In the genomic region with DNA sequence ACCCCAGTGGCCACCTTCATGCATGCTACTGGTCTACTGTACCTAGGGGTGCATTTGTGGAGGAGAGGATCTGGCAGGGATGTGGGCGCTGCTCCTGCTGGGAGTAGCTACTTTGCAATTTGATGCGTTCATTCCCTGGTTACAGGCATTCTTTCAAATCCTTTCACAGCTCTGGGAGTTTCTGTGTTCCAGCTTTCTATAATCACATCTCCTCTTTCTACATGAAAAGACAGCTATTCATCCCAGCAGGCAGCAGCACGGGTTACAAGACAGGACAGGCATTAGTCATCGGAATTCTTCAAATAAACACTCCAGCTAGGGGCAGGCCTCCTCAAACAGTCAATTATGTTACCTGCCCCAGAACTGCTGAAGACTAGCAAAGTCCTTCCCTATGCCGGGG, we compare ENCODE assay signal across 13 mouse cellular contexts. TPM values are rescaled to one million over a fixed set of nuclear protein-coding genes. Genes with fewer than 3 reads are reported as not detected.
DNase-seq lines count a peak whose midpoint lies in the region; ATAC-seq lines count a peak whose summit lies in the region.
"Had no signal": no experiment of that assay in that cellular context is flagged by ENCODE, and none has a peak within 500 bp of the region (broad histone marks: within the 10 kb centered on the region; RNA-seq: fewer than 3 reads in every experiment).

No protein-coding gene starts in this region.

- H3K9ac ChIP-seq in forebrain, embryonic 13.5 days: no peak overlapping the region
- H3K9ac ChIP-seq: hindbrain, embryonic 15.5 days had no signal

- peaks cover 34% of the 10 kb centered on the region for H3K36me3 ChIP-seq in forebrain, embryonic 13.5 days (ENCODE audit: poor library complexity, severe bottlenecking)

- no peaks in the 10 kb centered on the region for H3K9me3 ChIP-seq in forebrain, embryonic 13.5 days (replicated peaks)
- H3K9me3 ChIP-seq: hindbrain, embryonic 15.5 days; limb, embryonic 13.5 days had no signal

- ATAC-seq in frontal cortex, adult (ENCODE audit: low TSS enrichment): peak; percentile 88
- no peak for ATAC-seq in forebrain, embryonic 13.5 days
- ATAC-seq in activated CD4-positive, CD25-positive, alpha-beta regulatory T cell, adult 4 months: no peak

- peak overlapping the region; percentile 22; the same call in 1 of the 2 replicates for H3K4me2 ChIP-seq in forebrain, embryonic 13.5 days
- H3K4me2 ChIP-seq: hindbrain, embryonic 15.5 days; limb, embryonic 13.5 days had no signal

- H3K4me1 ChIP-seq in forebrain, embryonic 13.5 days: peaks cover 25% of the 10 kb centered on the region

- 28% methylated on average over 5 of the region's 5 CpGs for WGBS in forebrain, embryonic 13.5 days

- no peaks in the 10 kb centered on the region for H3K27me3 ChIP-seq in forebrain, embryonic 13.5 days
- H3K27me3 ChIP-seq: hindbrain, embryonic 15.5 days; limb, embryonic 13.5 days had no signal

- no peak overlapping the region for H3K4me3 ChIP-seq in forebrain, embryonic 13.5 days
- H3K4me3 ChIP-seq: hindbrain, embryonic 15.5 days; limb, embryonic 13.5 days had no signal

- no peak for DNase-seq in frontal cortex, postnatal 10 days (ENCODE audit: low spot score in 2 of 2)
- DNase-seq in layer of hippocampus, postnatal 14 days (ENCODE audit: low spot score in 2 of 2): peak; percentile 20 to 35
- no peak for DNase-seq in layer of hippocampus, adult 8-10 months (ENCODE audit: low spot score in 2 of 2)
- peak; percentile 80 for DNase-seq in 3T3-L1 (ENCODE audit: low read depth, low spot score)
- no peak for DNase-seq in kidney, postnatal 36 days
- DNase-seq: cerebellum, adult 18-20 months; retina, postnatal 1 day; thymus, adult 18-20 months had no signal

- H3K27ac ChIP-seq in forebrain, embryonic 13.5 days: peak overlapping the region; percentile 35; the same call in 1 of the 2 replicates
- H3K27ac ChIP-seq: hindbrain, embryonic 15.5 days; limb, embryonic 13.5 days had no signal

RNA-seq across cellular contexts. Expression of a gene that starts 6.3 kb away (rescaled TPM):
- total RNA-seq in layer of hippocampus, postnatal 14 days (2021): 10 to 100 TPM; 85.8 to 87.6 TPM
- 10 to 100 TPM; 84.5 to 94.7 (median 92.1) TPM for total RNA-seq in layer of hippocampus, adult 8-10 months (2022)
- 155 and 168 TPM in 2 replicates for polyA plus RNA-seq in forebrain, embryonic 13.5 days (2015; fragmentation: Nextera tagmentation; extraction: Ambion mirVana)
- polyA plus RNA-seq in activated CD4-positive, CD25-positive, alpha-beta regulatory T cell, adult 4 months (2017; shearing (Covaris generic)): 100 to 1,000 TPM; 155 to 180 TPM

RNA-seq across cellular contexts. Expression of a gene that starts 20.3 kb away (rescaled TPM):
- total RNA-seq in layer of hippocampus, postnatal 14 days (2021): 100 to 1,000 TPM; 128 to 133 TPM
- 100 to 1,000 TPM; 126 to 141 (median 133) TPM for total RNA-seq in layer of hippocampus, adult 8-10 months (2022)
- 64.2 and 77.1 TPM in 2 replicates for polyA plus RNA-seq in forebrain, embryonic 13.5 days (2015; fragmentation: Nextera tagmentation; extraction: Ambion mirVana)
- 10 to 100 TPM; 67.8 to 87.0 TPM for polyA plus RNA-seq in activated CD4-positive, CD25-positive, alpha-beta regulatory T cell, adult 4 months (2017; shearing (Covaris generic))

RNA-seq across cellular contexts. Expression of a gene that starts 29.5 kb away (rescaled TPM):
- total RNA-seq in layer of hippocampus, postnatal 14 days (2021): 10 to 100 TPM; 80.9 to 89.8 TPM
- 10 to 100 TPM; 70.0 to 98.9 (median 81.6) TPM for total RNA-seq in layer of hippocampus, adult 8-10 months (2022)
- polyA plus RNA-seq in forebrain, embryonic 13.5 days (2015; fragmentation: Nextera tagmentation; extraction: Ambion mirVana): 99.0 and 107 TPM in 2 replicates
- 10 to 100 TPM; 55.9 to 73.9 TPM for polyA plus RNA-seq in activated CD4-positive, CD25-positive, alpha-beta regulatory T cell, adult 4 months (2017; shearing (Covaris generic))

RNA-seq across cellular contexts. Expression of a gene that starts 53.6 kb away (rescaled TPM):
- 10 to 100 TPM in 1 of 2 experiments, 1 to 10 TPM in 1; 9.0 to 15.0 TPM for total RNA-seq in layer of hippocampus, postnatal 14 days (2021)
- total RNA-seq in layer of hippocampus, adult 8-10 months (2022): 10 to 100 TPM in 2 of 4 experiments, 1 to 10 TPM in 2; 8.5 to 13.7 (median 11.2) TPM
- 35.4 and 36.9 TPM in 2 replicates for polyA plus RNA-seq in forebrain, embryonic 13.5 days (2015; fragmentation: Nextera tagmentation; extraction: Ambion mirVana)
- polyA plus RNA-seq in activated CD4-positive, CD25-positive, alpha-beta regulatory T cell, adult 4 months (2017; shearing (Covaris generic)): 10 to 100 TPM; 79.0 to 82.8 TPM

Comparison
In these comparisons a context has a peak if more than half of its experiments do, and no peak if none do; other contexts are left out.
1. DNase-seq: peak in layer of hippocampus, postnatal 14 days (2 of 2) and 3T3-L1 (single experiment); none in frontal cortex, postnatal 10 days (0 of 2), layer of hippocampus, adult 8-10 months (0 of 2) and kidney, postnatal 36 days (0 of 2).